ENCODE assay signal across 10 mouse cellular contexts in genomic region chr4:35012401-35013307, GRCm38 (mm10).
DNase-seq lines count a peak whose midpoint lies in the region; ATAC-seq and TF ChIP-seq lines count a peak whose summit lies in the region.
"Had no signal": no experiment of that assay in that cellular context is flagged by ENCODE, and none has a peak within 500 bp of the region (broad histone marks: within the 10 kb centered on the region; RNA-seq: fewer than 3 reads in every experiment).

No protein-coding gene starts in this region.

- TF ChIP-seq CTCF in midbrain, postnatal 0 days (IDR thresholded peaks at IDR 0.05) = no peak
- no peak for TF ChIP-seq CTCF in liver, postnatal 0 days (IDR thresholded peaks at IDR 0.05; ENCODE audit: low read depth)

- H3K4me1 ChIP-seq in midbrain, embryonic 10.5 days = peaks cover 17% of the 10 kb centered on the region
- peaks cover 3% of the 10 kb centered on the region; the same call in 1 of the 2 replicates for H3K4me1 ChIP-seq in midbrain, postnatal 0 days (ENCODE audit: insufficient read depth, low read length)
- H3K4me1 ChIP-seq in hindbrain, embryonic 16.5 days (ENCODE audit: control insufficient read depth, insufficient read depth, low read depth, low read length) = peaks cover 6% of the 10 kb centered on the region
- H3K4me1 ChIP-seq in liver, postnatal 0 days (ENCODE audit: insufficient read depth) = no peaks in the 10 kb centered on the region

- no peak for ATAC-seq in midbrain, postnatal 0 days (ENCODE audit: low FRiP score)
- ATAC-seq in hindbrain, embryonic 16.5 days = peak; percentile 52; the same call in 1 of the 2 replicates
- ATAC-seq in liver, postnatal 0 days = peak; percentile 89
- ATAC-seq in monocyte, adult 5-6 weeks (replicated peaks; ENCODE audit: insufficient number of reproducible peaks, low FRiP score, low TSS enrichment, poor library complexity, severe bottlenecking) = no peak

- no peak overlapping the region for H3K4me2 ChIP-seq in midbrain, postnatal 0 days (ENCODE audit: low read depth, low read length, poor library complexity, severe bottlenecking)
- no peak overlapping the region for H3K4me2 ChIP-seq in hindbrain, embryonic 16.5 days (ENCODE audit: low read length)
- H3K4me2 ChIP-seq in liver, postnatal 0 days (ENCODE audit: low read depth, low read length) = 0 out of 2 replicates have a peak overlapping the region, but pooled peaks have one; percentile 18

- no peaks in the 10 kb centered on the region for H3K27me3 ChIP-seq in midbrain, embryonic 10.5 days (ENCODE audit: low read depth, poor library complexity, severe bottlenecking)
- no peaks in the 10 kb centered on the region for H3K27me3 ChIP-seq in midbrain, postnatal 0 days (ENCODE audit: insufficient read depth, low read length)
- no peaks in the 10 kb centered on the region for H3K27me3 ChIP-seq in hindbrain, embryonic 16.5 days (replicated peaks; ENCODE audit: control insufficient read depth, insufficient read depth, low read length)
- H3K27me3 ChIP-seq in liver, postnatal 0 days (ENCODE audit: insufficient read depth, low read length) = no peaks in the 10 kb centered on the region

- 27% methylated on average over 10 of the region's 10 CpGs for WGBS in midbrain, embryonic 10.5 days
- 22% methylated on average over 10 of the region's 10 CpGs for whole genome bisulfite sequencing in midbrain, postnatal 0 days
- WGBS in hindbrain, embryonic 16.5 days = 6% methylated on average over 10 of the region's 10 CpGs
- 44% methylated on average over 10 of the region's 10 CpGs for WGBS in liver, postnatal 0 days (ENCODE audit: insufficient replicate concordance)

- no peak overlapping the region for H3K9ac ChIP-seq in midbrain, postnatal 0 days (replicated peaks; ENCODE audit: low read length, poor library complexity, severe bottlenecking)
- H3K9ac ChIP-seq in hindbrain, embryonic 16.5 days (ENCODE audit: low read depth, low read length) = no peak overlapping the region
- H3K9ac ChIP-seq in liver, postnatal 0 days (replicated peaks) = 0 out of 2 replicates have a peak overlapping the region, but pooled peaks have one; percentile 21

- intact Hi-C loops in left cerebral cortex, postnatal 10 days (cut with DNase I) = no loop called here

- peaks cover 4% of the 10 kb centered on the region for H3K36me3 ChIP-seq in midbrain, embryonic 10.5 days
- H3K36me3 ChIP-seq in midbrain, postnatal 0 days (ENCODE audit: insufficient read depth, low read length) = no peaks in the 10 kb centered on the region
- H3K36me3 ChIP-seq in hindbrain, embryonic 16.5 days (ENCODE audit: control insufficient read depth, insufficient read depth, low read length) = no peaks in the 10 kb centered on the region
- H3K36me3 ChIP-seq in liver, postnatal 0 days (replicated peaks; ENCODE audit: insufficient read depth, low read length) = no peaks in the 10 kb centered on the region

- H3K27ac ChIP-seq in midbrain, embryonic 10.5 days (replicated peaks) = peak overlapping the region; percentile 23; the same call in 1 of the 2 replicates
- no peak overlapping the region for H3K27ac ChIP-seq in midbrain, postnatal 0 days (ENCODE audit: low read depth, low read length)
- no peak overlapping the region for H3K27ac ChIP-seq in hindbrain, embryonic 16.5 days (ENCODE audit: low read depth, low read length)
- H3K27ac ChIP-seq in liver, postnatal 0 days (ENCODE audit: low read depth) = peak overlapping the region; percentile 90

- no peak overlapping the region for H3K4me3 ChIP-seq in midbrain, embryonic 10.5 days
- H3K4me3 ChIP-seq in midbrain, postnatal 0 days (ENCODE audit: low read depth, low read length) = no peak overlapping the region
- H3K4me3 ChIP-seq in hindbrain, embryonic 16.5 days (ENCODE audit: low read length) = no peak overlapping the region
- H3K4me3 ChIP-seq in liver, postnatal 0 days (ENCODE audit: low read depth, low read length) = no peak overlapping the region
- H3K4me3 ChIP-seq: erythroblast, embryonic 14.5 days had no signal

- peak; percentile 75; the same call in 1 of the 2 replicates for TF ChIP-seq EP300 in liver, postnatal 0 days (IDR thresholded peaks at IDR 0.05; ENCODE audit: low read depth)

- H3K9me3 ChIP-seq in midbrain, embryonic 10.5 days (replicated peaks) = no peaks in the 10 kb centered on the region
- H3K9me3 ChIP-seq in midbrain, postnatal 0 days (ENCODE audit: low read length) = no peaks in the 10 kb centered on the region
- no peaks in the 10 kb centered on the region for H3K9me3 ChIP-seq in hindbrain, embryonic 16.5 days (ENCODE audit: control insufficient read depth, low read length)
- H3K9me3 ChIP-seq in liver, postnatal 0 days (ENCODE audit: low read length) = no peaks in the 10 kb centered on the region

- no peak for DNase-seq in midbrain, embryonic 10.5 days (ENCODE audit: low spot score)
- DNase-seq in midbrain, postnatal 0 days (ENCODE audit: low spot score) = no peak
- DNase-seq in liver, postnatal 0 days = no peak
- no peak for DNase-seq in left cerebral cortex, postnatal 10 days (ENCODE audit: extremely low spot score in 1 of 2, low spot score in 2 of 2)
- DNase-seq in ovary, postnatal 10 days (ENCODE audit: low spot score) = no peak
- no peak for DNase-seq in cerebellum, adult 9-11 months
- DNase-seq: layer of hippocampus, adult 9-11 months had no signal

Comparison
In these comparisons a context has a peak if more than half of its experiments do, and no peak if none do; other contexts are left out.
1. H3K27ac ChIP-seq: peak in midbrain, embryonic 10.5 days (single experiment) and liver, postnatal 0 days (single experiment); none in midbrain, postnatal 0 days (single experiment) and hindbrain, embryonic 16.5 days (single experiment).
2. ATAC-seq: peak in hindbrain, embryonic 16.5 days (single experiment) and liver, postnatal 0 days (single experiment); none in midbrain, postnatal 0 days (single experiment) and monocyte, adult 5-6 weeks (single experiment).